ENCODE assay signal across 7 mouse cellular contexts in genomic region chr3:104219531-104220294, GRCm38 (mm10). TPM values are rescaled to one million over a fixed set of nuclear protein-coding genes. Genes with fewer than 3 reads are reported as not detected.
DNase-seq lines count a peak whose midpoint lies in the region; ATAC-seq and TF ChIP-seq lines count a peak whose summit lies in the region.

No protein-coding gene starts in this region.

- H3K9me3 ChIP-seq in embryonic facial prominence, embryonic 11.5 days (replicated peaks; ENCODE audit: control insufficient read depth, low read length): no peaks in the 10 kb centered on the region
- no peaks in the 10 kb centered on the region for H3K9me3 ChIP-seq in limb, embryonic 14.5 days (ENCODE audit: control insufficient read depth, low read length)
- no peaks in the 10 kb centered on the region for H3K9me3 ChIP-seq in midbrain, embryonic 15.5 days

- ATAC-seq in embryonic facial prominence, embryonic 11.5 days (replicated peaks; ENCODE audit: insufficient number of reproducible peaks, low FRiP score, low TSS enrichment, low read depth): peak; percentile 69
- ATAC-seq in limb, embryonic 14.5 days (ENCODE audit: low FRiP score, low read depth): no peak; the same call in 1 of the 2 replicates
- peak; percentile 71 for ATAC-seq in midbrain, embryonic 15.5 days (replicated peaks)

- peak; percentile 55 for DNase-seq in adrenal gland, adult 8-10 months
- peak; percentile 26 for DNase-seq in embryonic facial prominence, embryonic 11.5 days (ENCODE audit: low spot score)
- DNase-seq in heart, adult 9 months (ENCODE audit: low spot score in 2 of 2): peak; percentile 48 to 49
- peak; percentile 38 to 60 for DNase-seq in kidney, adult 8-10 months
- DNase-seq in limb, embryonic 14.5 days (ENCODE audit: low spot score): peak; percentile 14
- DNase-seq in splenic B cell, adult 2 months (ENCODE audit: low read depth, low spot score): peak; percentile 58

- H3K9ac ChIP-seq in embryonic facial prominence, embryonic 11.5 days (replicated peaks; ENCODE audit: low read length): peak overlapping the region; percentile 83
- H3K9ac ChIP-seq in limb, embryonic 14.5 days (ENCODE audit: low read depth, low read length, severe bottlenecking): peak overlapping the region; percentile 71
- H3K9ac ChIP-seq in midbrain, embryonic 15.5 days: peak overlapping the region; percentile 85

- under 1% methylated on average over 94 of the region's 107 CpGs for WGBS in embryonic facial prominence, embryonic 11.5 days
- WGBS in limb, embryonic 14.5 days: under 1% methylated on average over 44 of the region's 107 CpGs
- WGBS in midbrain, embryonic 15.5 days: under 1% methylated on average over 103 of the region's 107 CpGs

- H3K36me3 ChIP-seq in embryonic facial prominence, embryonic 11.5 days (replicated peaks; ENCODE audit: control insufficient read depth, insufficient read depth, low read depth, low read length): no peaks in the 10 kb centered on the region
- no peaks in the 10 kb centered on the region for H3K36me3 ChIP-seq in limb, embryonic 14.5 days (ENCODE audit: control insufficient read depth, insufficient read depth, low read length)
- H3K36me3 ChIP-seq in midbrain, embryonic 15.5 days (replicated peaks): no peaks in the 10 kb centered on the region
- H3K36me3 ChIP-seq in splenic B cell, adult 2 months (ENCODE audit: control insufficient read depth, insufficient read depth, low read length, poor library complexity, severe bottlenecking): no peaks in the 10 kb centered on the region

- no peak for TF ChIP-seq POLR2A in limb, embryonic 14.5 days (IDR thresholded peaks at IDR 0.05; ENCODE audit: borderline replicate concordance, extremely low read depth, insufficient read depth, insufficient read length)

- peak overlapping the region; percentile 81 for H3K4me3 ChIP-seq in embryonic facial prominence, embryonic 11.5 days (ENCODE audit: low read depth, low read length)
- peak overlapping the region; percentile 76 for H3K4me3 ChIP-seq in limb, embryonic 14.5 days (replicated peaks; ENCODE audit: low read length)
- H3K4me3 ChIP-seq in midbrain, embryonic 15.5 days: peak overlapping the region; percentile 76

- no peaks in the 10 kb centered on the region for H3K27me3 ChIP-seq in embryonic facial prominence, embryonic 11.5 days (ENCODE audit: control insufficient read depth, insufficient read depth, low read length)
- H3K27me3 ChIP-seq in limb, embryonic 14.5 days (ENCODE audit: control insufficient read depth, insufficient read depth, low read length): peaks cover 6% of the 10 kb centered on the region; the same call in 1 of the 2 replicates
- H3K27me3 ChIP-seq in midbrain, embryonic 15.5 days (replicated peaks): no peaks in the 10 kb centered on the region
- peaks cover 2% of the 10 kb centered on the region; the same call in 1 of the 2 replicates for H3K27me3 ChIP-seq in splenic B cell, adult 2 months (ENCODE audit: control insufficient read depth, insufficient read depth, low read length, poor library complexity, severe bottlenecking)

- H3K27ac ChIP-seq in embryonic facial prominence, embryonic 11.5 days (replicated peaks; ENCODE audit: low read depth, low read length): peak overlapping the region; percentile 89
- H3K27ac ChIP-seq in limb, embryonic 14.5 days (replicated peaks; ENCODE audit: low read depth, low read length): peak overlapping the region; percentile 92
- H3K27ac ChIP-seq in midbrain, embryonic 15.5 days: peak overlapping the region; percentile 98

- no peaks in the 10 kb centered on the region for H3K4me1 ChIP-seq in embryonic facial prominence, embryonic 11.5 days (ENCODE audit: control insufficient read depth, insufficient read depth, low read length)
- peaks cover 7% of the 10 kb centered on the region; the same call in 1 of the 2 replicates for H3K4me1 ChIP-seq in limb, embryonic 14.5 days (ENCODE audit: control insufficient read depth, insufficient read depth, low read length)
- peaks cover 12% of the 10 kb centered on the region; the same call in 1 of the 2 replicates for H3K4me1 ChIP-seq in midbrain, embryonic 15.5 days

- H3K4me2 ChIP-seq in embryonic facial prominence, embryonic 11.5 days (ENCODE audit: low read depth, low read length): peak overlapping the region; percentile 91
- peak overlapping the region; percentile 92 for H3K4me2 ChIP-seq in limb, embryonic 14.5 days (replicated peaks; ENCODE audit: low read depth, low read length, severe bottlenecking)
- H3K4me2 ChIP-seq in midbrain, embryonic 15.5 days: peak overlapping the region; percentile 83

RNA-seq across cellular contexts. Expression of gene Magi3, which starts 0.5 kb away (rescaled TPM):
- total RNA-seq in adrenal gland, adult 8-10 months (2022): 10 to 100 TPM; 19.4 to 31.5 (median 25.8) TPM
- polyA plus RNA-seq in embryonic facial prominence, embryonic 11.5 days (2014; fragmentation: Nextera tagmentation; extraction: Ambion mirVana): 3.6 and 4.3 TPM in 2 replicates
- 7.0 and 9.2 TPM in 2 replicates for polyA plus RNA-seq in limb, embryonic 14.5 days (2012; rRNA removed)
- 4.8 and 6.0 TPM in 2 replicates for polyA plus RNA-seq in limb, embryonic 14.5 days (2014; fragmentation: Nextera tagmentation; extraction: Ambion mirVana)
- polyA plus RNA-seq in midbrain, embryonic 15.5 days (2015; fragmentation: Nextera tagmentation; extraction: Ambion mirVana): 4.9 and 6.4 TPM in 2 replicates
